Mouse (Mus musculus) CH12.LX (cell line): ENCODE data around the gene Col25a1.

Experiments used
- CTCF ChIP-seq, 2 experiments: IDR thresholded peaks in 1 of 2; conservative IDR thresholded peaks in 1 of 2; 2 replicates each; pipeline ENCODE4 v1.5.1; 2011 to 2012; ENCODE audit warnings: low read depth in 2 of 2, low read length in 2 of 2, improper control_type of control experiment in 1 of 2, inconsistent platforms in 1 of 2, mild to moderate bottlenecking in 1 of 2, moderate library complexity in 1 of 2
- EP300 ChIP-seq: IDR thresholded peaks from 2 replicates; pipeline ENCODE4 v1.6.1; 2011; ENCODE audit warnings: low read length, improper control_type of control experiment
- POLR2AphosphoS2 ChIP-seq: IDR thresholded peaks from 2 replicates; pipeline ENCODE4 v1.6.1; 2011; ENCODE audit warnings: low read depth, low read length, improper control_type of control experiment
- RAD21 ChIP-seq: IDR thresholded peaks from 2 replicates; pipeline ENCODE4 v1.6.1; 2011; ENCODE audit warnings: low read depth, mild to moderate bottlenecking, low read length, improper control_type of control experiment, moderate library complexity

GRCm38 (mm10) chr3:130549066-130549465 lies 417.8 kb downstream of the Col25a1 start:
- TF ChIP-seq RAD21, result no peak
- TF ChIP-seq POLR2AphosphoS2, result no peak
- TF ChIP-seq CTCF (conservative IDR thresholded peaks at IDR 0.05 in 1 of 2, IDR thresholded peaks at IDR 0.05 in 1 of 2; ENCODE audit: low read depth in 2 of 2, low read length in 2 of 2), result no peak
- no peak for TF ChIP-seq EP300
